Mouse (Mus musculus): ENCODE measurements around the gene Hormad1. TPM values are rescaled to one million over a fixed set of nuclear protein-coding genes. Genes with fewer than 3 reads are reported as not detected.

Hormad1 gene
- total RNA-seq, 2 experiments from 2014 or later, result not detected

DNA sequence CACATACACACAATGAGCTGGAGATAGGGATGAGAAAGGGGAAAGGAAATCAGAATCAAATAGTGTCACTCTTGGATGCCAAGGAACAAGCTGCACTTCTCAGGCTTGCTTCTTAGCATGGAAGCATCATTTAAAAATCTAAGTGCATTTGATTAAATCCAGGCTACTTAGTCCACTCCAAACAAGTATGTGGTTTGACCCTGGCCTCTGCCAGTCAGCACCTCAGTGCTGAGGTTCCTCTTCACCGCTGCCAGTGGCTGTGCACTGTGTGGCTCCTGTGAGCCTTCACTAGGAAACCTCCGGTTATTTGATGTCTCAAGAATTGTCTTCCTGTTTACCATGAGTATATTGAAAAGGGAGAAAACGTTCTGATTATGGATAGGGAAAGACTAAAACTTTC lies 71.4 kb downstream of the Hormad1 start:
- DNase-seq (ENCODE audit: low spot score in 2 of 2), result no peak
- intact Hi-C loops (cut with DNase I), result no loop called here

DNA sequence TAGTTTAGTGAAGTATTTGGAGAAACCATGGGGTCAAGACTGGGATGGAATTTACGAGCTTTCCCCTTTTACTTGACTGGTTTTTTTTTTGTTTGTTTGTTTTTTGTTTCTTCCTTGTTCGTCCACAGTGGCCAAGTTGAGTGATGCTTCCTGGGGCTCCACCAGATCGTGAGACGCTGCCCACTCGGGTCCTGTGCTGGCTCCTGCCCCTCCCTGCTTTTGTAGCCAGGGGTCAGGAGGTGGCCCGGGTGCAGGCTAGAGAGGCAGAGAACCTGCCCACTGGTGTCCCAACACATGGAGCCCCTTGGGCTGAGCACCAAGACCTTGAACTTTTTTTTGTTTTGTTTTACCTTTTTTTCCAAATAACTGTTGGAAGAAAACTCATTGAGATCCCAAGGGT lies 71.8 kb downstream of the Hormad1 start:
- no peak for DNase-seq (ENCODE audit: low spot score in 2 of 2)
- intact Hi-C loops (cut with DNase I), result no loop called here

DNA sequence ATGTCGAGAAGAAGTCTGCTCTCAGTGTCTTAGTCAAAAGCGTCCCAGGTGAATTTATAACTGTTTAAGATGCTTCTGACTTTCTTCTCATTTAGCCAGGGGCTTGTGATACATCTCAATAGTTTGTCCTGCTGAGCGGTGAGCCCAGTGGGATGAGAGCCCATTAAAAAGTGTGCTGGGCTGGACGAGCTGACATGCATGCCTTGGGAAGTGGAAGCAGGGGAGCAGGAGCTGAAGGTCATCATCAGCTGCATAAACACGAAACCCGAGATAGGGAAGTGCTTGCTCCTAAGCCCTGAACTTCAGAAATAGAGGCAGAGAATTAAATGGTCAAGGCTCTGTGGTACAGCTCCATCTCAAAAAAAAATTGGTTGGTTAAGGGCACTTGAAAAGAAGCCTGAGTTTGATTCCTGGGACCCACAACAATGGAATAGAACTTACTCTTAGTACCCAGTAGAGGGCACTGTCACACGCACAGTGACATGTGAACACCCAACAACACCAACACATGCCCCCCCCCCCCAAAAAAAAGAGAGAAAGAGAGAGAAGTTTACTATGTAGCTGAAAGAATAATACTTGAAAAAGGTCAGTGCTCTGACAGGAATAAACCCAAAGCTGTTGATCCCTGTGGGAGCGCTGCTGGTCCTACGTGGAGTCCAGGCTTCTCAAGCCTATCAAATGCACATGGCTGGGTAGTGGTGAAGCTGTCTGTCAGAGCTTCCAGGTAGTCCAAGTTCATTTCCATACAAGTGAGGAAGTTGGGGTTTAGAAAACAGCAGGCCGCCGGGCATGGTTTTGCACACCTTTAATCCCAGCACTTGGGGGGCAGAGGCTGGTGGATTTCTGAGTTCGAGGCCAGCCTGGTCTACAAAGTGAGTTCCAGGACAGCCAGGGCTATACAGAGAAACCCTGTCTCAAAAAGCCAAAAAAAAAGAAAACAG lies 73.4 kb downstream of the Hormad1 start:
- intact Hi-C loops (cut with DNase I), result loop anchor here (1.0 kb wide), 1 partner anchor 42 kb away; no protein-coding TSS in a partner anchor

DNA sequence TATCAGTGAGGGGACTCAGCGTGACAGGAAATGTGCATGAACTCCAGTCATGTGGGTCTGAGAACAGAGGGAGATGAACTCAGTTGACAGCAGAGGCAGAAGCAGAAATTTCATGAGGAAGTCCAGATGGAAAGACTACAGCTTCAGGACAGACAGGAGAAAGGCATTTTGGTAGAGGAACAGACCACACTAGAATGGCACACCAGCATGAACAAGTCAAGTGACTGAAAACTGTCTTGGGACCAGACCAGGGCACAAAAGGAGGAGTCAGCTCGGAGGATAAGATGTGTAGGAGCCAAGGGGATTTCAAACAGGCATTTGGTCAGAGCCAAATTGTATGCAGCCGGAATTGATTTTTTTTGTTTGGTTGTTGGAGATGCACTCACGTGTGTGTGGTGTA lies 76.2 kb downstream of the Hormad1 start:
- intact Hi-C loops (cut with DNase I), result no loop called here
- no peak for DNase-seq (ENCODE audit: low spot score in 2 of 2)

More for the DNA sequence above, 73.4 kb downstream of the Hormad1 start:
- no peak for DNase-seq (ENCODE audit: low spot score in 2 of 2)

DNA sequence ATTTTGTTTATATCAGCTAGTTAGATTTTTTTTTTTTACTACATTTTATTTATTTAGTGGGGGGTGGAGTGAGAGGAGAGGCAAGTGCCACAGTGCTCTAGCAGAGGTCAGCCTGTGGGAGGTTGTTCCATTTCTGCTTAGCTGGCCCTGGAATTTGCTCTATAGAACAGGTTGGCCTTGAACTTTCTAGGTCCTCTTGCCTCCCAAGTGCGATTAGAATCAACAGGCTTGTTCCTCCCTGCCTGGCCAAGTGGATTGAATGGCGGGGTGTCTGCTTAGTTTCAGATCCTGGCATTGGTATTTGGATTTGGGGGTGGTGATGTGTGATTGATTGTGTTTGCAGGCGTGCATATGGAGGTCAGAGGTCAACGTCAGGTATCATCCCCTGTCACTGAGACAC lies 76.6 kb downstream of the Hormad1 start:
- intact Hi-C loops (cut with DNase I), result no loop called here
- DNase-seq (ENCODE audit: low spot score in 2 of 2), result no peak

Other genes starting within 250 kb of the Hormad1 start
- 10 to 100 TPM; 49.2 to 53.5 TPM for gene Cers2, start 244.9 kb upstream of the Hormad1 start, total RNA-seq (2021)
- 10 to 100 TPM; 29.4 to 40.0 TPM for gene Setdb1, start 202.5 kb upstream of the Hormad1 start, total RNA-seq (2021)
- gene 4930558C23Rik, start 156.8 kb upstream of the Hormad1 start, total RNA-seq (2021), result not detected
- gene Arnt, start 125.3 kb upstream of the Hormad1 start, total RNA-seq (2021), result 10 to 100 TPM; 27.4 to 46.1 TPM
- 1 to 10 TPM; 4.8 to 6.9 TPM for gene Ctsk, start 60.4 kb upstream of the Hormad1 start, total RNA-seq (2021)
- gene Ctss, start 32.9 kb upstream of the Hormad1 start, total RNA-seq (2021), result 10 to 100 TPM; 55.6 to 57.8 TPM
- 10 to 100 TPM; 20.6 to 20.8 TPM for gene Golph3l, start 29.3 kb downstream of the Hormad1 start, total RNA-seq (2021)
- 100 to 1,000 TPM; 361 to 394 TPM for gene Ensa, start 65.3 kb downstream of the Hormad1 start, total RNA-seq (2021)
- 10 to 100 TPM; 49.9 to 56.5 TPM for gene Mcl1, start 99.1 kb downstream of the Hormad1 start, total RNA-seq (2021)
- gene Adamtsl4, start 128.2 kb downstream of the Hormad1 start, total RNA-seq (2021), result 1 to 10 TPM; 4.2 to 4.9 TPM
- 10 to 100 TPM; 11.0 to 17.9 TPM for gene Ecm1, start 179.9 kb downstream of the Hormad1 start, total RNA-seq (2021)
- 10 to 100 TPM; 33.9 to 44.6 TPM for gene Tars2, start 200.5 kb downstream of the Hormad1 start, total RNA-seq (2021)